Mouse (Mus musculus): ENCODE results near the gene Itgb7.
A peak's percentile ranks its signal among the peaks of the same experiment; 100 is the strongest.

Itgb7 gene

DNA sequence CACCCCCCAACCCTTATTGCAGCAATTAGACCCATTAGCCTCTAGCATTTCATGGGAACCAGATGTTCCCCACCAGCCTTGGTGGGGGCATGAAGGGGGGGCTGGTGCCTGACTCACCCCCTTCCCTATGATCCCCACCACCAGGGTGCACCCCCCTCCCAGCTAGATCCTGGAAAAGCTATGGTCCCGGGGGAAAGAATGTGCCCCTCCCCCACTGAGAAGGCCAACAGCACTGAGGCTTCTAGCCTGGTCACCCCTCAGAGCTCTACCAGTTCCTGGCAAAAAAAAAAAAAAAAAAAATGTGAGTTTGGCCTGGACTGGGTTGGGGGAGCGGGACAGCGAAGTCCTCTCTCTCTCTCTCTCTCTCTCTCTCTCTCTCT, 17.1 kb upstream of the Itgb7 start:
- DNase-seq (ENCODE audit: low spot score in 2 of 2), result no peak

GRCm38 (mm10) chr15:102248131-102248811, 16.5 kb upstream of the Itgb7 start:
- no peak for DNase-seq (ENCODE audit: low spot score in 2 of 2)

GRCm38 (mm10) chr15:102247252-102248130, 15.7 kb upstream of the Itgb7 start:
- peak; percentile 28 to 35 for DNase-seq (ENCODE audit: low spot score in 2 of 2)

DNA sequence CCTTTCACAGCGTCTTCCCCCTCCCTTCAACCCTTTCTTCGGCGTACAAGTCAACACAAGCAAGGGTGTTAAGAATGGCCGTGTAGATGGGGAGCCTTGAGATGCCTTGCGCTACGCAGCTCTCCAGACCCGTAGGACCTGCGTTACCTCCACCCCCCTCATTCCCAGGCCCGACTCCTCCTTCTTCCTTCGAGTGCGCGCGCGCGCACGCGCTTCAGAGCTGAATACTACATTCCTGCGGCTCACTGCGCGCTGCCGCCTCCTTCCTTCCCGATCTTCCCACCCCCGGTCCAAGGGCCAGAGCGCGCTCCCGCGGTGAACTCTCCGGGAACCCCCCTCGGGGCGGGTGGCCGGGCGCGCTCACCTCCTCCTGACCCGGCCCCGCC, 15.1 kb upstream of the Itgb7 start:
- DNase-seq (ENCODE audit: low spot score in 2 of 2), result peak; percentile 85 to 91

- peak; percentile 61 to 81 for DNase-seq (ENCODE audit: low spot score in 2 of 2)
Measured at GRCm38 (mm10) chr15:102245891-102246741, 14.4 kb upstream of the Itgb7 start.

DNA sequence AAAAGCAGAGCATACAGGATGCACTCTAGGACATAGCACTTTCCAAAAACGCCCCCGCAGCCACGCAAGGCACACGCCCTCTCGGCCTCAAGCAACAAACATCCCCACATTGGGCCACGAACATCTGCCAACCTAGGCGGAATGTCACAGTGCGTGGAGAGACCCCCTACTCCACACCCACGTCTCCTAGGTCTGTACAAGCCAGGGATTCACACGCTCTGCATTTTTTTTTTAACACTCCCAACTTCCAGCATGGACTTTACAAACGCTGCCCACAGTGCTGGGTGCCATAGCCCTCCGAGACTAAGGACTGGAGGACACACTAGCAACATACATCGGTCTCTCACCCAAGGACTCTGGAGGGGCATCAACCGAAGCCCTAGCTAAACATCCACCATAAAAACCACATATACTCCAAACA, 13.7 kb upstream of the Itgb7 start:
- no peak for DNase-seq (ENCODE audit: low spot score in 2 of 2)

DNA sequence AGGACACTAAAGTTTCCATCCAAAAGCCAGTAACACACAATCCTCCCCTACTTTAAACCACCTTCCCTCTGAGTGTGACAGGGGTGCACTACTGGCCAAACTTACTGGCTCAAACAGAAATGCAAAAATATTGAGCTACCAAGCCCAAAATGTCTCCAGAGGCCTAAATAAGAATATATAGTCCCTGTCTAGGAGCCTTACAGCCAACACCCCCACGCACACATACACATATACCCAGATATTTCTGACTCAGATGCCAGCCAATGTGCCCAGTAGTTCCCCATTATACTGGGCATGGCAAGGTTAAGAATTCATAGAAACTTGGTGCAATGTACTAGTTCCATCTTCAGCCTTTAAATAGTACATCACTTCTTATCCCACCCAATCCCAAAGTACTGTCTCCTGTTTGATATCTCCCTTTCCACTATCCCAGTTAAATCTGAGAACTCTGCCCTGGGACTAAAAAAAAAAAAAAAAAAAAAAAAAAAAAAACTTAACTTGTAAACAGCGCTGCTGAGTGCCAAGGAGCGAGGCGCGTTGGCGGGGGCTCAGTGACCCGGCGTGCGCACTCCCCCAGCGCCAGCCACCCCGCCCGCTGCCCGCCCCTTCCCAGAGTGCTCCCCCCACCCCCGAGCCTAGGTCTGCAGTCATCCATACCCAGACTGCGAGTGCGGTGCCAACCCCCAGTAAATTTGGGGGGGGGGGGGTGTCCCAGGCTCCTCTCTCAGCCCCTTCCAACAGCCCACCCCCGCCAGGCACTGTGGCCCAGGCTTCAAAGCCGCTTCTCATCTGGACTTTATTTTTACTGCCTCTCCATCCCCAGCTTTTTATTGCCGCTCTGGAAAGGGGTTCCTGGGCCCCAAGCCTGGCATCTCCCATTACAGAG, 12.8 kb upstream of the Itgb7 start:
- no peak for DNase-seq (ENCODE audit: low spot score in 2 of 2)

DNA sequence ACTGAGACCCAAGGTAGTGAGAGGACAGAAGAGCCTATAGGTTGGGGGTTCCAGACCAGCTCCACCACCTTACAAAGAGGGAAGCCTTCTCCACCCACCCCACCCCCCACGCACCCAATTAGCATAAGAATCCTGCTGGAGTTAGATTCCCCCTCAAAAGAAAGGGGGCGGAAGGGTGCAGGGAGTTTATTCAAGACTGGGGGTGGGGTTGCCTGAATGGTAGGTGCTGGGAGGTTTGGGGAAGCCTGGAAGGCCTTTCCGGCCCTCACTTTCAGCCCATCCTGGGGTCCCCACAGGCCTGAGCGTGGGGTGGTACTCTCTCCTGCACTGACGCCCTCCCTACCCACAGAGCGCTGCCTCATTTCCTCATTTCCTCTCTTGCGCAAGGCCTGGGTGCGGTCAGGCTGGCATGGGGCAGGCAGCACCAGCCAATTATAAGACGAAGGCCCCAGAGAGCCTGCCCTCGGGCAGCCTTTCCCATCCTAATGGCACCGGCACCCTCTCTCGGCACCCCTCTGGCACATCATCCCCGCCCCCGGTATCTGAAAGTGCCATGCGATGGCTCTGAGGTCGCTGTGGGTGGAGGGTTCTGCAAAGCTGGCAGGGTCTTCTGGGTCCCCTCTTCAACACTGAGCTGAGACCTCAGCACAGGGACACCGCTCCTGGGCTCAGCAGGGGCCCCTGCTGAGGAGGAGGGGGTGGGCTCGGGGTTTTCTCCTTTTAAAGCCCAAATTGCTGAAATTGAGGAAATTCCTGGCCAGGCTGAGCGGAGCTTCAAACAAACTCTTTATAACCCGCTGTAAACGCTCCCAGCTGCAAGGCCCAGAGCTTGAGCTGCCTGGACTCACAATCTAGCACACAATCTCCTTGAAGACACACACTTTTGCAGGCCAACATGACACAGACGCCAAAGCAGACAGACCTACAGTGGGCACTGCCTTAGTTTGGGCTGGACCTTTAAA, 11.8 kb upstream of the Itgb7 start:
- DNase-seq (ENCODE audit: low spot score in 2 of 2), result no peak

DNA sequence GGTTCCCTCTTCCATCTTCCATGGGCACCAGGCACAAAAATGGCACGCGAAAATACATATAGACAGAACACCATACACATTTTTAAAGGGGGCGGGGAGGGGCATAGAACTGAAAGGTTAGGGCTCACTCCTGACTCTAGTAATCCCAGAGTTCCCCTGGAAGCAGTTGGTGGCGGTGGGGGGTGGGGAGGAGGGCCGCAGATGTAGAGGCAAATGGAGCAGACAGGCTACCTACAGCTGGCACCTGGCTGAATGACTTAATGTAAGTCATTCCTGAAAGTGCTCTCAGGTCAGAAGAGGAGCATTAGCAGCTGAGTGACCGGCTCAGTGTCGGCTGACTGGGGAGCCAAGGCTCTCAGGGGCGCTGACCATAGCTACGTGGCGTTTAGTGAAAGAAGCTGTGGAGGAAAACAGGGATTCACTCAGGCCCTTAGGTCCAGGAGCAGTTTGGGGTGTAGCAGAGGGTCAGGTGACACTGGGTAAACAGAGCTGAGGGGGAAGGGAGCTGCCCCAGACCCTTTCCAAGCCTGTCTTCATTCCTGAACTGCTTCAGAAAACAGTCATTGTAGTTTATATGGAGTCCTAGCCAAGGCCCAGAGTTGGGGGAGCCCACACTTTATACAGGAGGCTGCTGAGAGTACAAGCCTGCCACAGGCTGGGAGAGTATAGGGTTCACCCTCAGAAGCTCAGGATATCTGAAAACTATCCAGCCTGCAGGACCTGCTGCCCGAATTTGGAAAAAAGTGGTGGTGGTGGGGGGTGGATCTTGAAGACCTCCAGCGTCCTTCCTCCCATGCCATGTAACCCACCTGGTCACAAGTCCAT, 10.9 kb upstream of the Itgb7 start:
- no peak for DNase-seq (ENCODE audit: low spot score in 2 of 2)

DNA sequence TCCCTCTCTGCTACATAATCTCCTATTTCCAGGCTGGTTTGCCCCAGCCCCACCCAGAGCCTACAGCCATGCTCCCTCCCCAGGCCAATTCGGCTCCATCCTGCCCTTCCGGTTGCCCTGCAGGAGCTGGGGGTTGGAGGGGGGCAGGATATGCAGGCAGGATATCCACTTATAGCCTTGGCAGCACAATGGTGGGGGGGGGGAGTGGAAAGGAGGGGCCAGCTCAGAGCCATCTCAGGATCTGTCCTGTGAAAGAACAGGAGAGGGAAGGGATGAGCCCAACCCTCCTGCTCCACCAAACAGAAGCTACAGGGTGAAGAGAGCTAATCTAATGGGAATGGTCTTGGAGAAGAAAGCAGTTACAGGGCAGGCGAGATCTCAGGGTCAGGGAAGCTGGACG, 8.9 kb upstream of the Itgb7 start:
- DNase-seq (ENCODE audit: low spot score in 2 of 2), result no peak

DNA sequence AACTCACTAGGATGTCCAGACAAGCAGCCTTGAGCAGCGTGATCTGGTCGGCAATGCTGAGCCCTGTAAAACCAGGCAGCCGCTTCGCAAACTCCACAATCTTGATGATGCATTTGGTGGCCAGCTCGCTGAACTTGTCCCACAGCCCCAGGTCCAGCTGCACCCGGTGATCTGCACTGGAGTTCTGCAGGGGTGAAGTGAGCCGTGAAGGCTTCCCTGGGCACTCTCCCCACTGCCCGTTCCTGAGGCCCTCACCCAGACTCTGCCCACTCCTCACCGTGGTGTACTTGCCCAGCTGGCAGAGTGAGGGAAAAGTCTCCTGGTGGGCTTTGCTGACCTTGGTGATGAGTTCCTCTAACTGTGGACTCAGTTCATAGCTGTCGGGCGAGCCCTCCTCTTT, 8.1 kb upstream of the Itgb7 start:
- DNase-seq (ENCODE audit: low spot score in 2 of 2), result no peak

- DNase-seq (ENCODE audit: low spot score in 2 of 2), result peak; percentile 74 to 76
Measured at GRCm38 (mm10) chr15:102239260-102239590, 7.5 kb upstream of the Itgb7 start.

DNA sequence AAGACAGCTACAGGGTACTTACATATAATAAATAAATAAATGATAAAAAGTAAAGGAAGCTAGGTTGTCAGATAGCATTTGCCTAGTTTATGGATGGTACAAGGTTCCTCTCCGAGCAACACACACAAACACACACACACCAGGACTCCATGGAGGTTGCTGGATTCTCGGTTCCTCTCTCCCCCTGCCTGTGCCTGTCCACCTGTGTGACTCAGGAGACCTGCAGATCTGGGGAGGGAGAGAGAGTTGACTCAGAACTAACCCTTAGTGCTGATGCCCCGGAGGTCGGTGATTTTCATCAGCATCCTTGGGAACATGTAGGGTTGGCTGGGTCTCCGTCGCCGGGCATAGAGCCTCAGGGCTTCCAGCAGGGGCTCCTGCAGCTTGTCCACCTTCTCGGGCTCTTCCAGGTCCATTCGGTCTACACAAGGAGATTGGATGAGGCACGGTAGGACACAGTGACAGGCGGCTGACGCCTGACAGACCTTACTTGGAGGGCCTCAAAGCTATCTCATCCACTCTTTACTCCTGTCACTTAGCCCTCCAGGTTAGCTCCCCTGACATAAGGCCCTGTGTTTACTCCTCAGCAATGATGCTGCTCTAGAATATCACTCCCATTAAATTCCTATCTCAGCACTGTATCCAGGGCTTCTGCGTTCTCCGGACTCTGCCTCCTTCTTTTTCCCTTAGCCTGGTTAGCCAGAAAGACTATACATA, 7.0 kb upstream of the Itgb7 start:
- no peak for DNase-seq (ENCODE audit: low spot score in 2 of 2)

DNA sequence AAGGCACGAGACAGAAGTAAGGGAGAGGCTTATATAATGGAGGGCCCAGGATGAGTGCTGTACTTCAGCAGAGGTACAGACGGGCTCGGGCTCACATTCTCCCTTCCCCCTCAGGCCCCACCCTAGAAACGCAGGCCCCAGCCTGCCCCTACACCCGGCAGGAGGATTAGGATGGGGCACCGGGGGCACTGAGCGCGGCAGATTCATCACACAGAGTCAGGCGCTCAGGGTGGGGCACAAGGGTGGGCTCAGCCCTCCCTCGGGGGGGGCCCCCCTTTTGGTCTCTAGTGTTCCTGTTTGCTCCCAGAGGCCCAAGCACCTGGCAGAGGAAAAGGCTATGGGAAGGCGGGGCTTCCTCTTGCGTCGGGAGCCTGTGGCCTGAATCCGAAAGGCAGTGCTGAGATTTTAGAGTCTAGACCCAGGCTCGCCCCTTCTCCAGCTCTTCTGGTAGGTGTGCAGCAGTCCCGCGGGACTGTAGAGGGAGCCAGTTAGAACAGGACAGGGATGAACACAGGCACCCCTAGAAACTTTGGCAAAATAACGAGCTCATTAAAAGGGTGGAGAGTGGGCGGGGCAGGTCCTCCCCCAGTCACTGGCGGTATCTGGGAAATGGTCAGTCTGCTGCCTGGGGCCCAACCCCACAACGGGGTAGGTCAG, 3.8 kb upstream of the Itgb7 start:
- no peak for DNase-seq (ENCODE audit: low spot score in 2 of 2)

- DNase-seq (ENCODE audit: low spot score in 2 of 2), result no peak
Measured at GRCm38 (mm10) chr15:102233896-102234295, 2.2 kb upstream of the Itgb7 start.

DNA sequence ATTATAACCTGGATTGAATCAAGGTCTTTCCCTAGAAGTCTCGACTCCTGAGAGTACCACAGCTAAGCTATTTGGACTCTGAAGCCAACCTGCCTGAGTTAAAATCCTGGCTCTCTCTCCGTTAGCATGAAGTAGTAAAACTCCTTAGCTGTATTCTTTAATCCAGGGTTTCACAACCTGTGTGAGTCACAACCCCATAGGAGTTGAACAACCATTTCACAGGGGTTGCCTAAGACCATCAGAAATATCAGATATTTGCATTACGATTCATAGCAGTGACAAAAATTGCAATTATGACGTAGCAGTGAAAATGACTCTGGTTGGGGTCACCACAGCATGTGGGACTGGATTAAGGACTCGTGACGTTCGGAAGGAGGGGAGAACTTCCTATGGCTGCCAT, 1.0 kb upstream of the Itgb7 start:
- no peak for DNase-seq (ENCODE audit: low spot score in 2 of 2)

GRCm38 (mm10) chr15:102230408-102231321, 1.1 kb downstream of the Itgb7 start:
- no peak for DNase-seq (ENCODE audit: low spot score in 2 of 2)
